Mouse (Mus musculus): ENCODE measurements around the gene Ablim2. TPM values are rescaled to one million over a fixed set of nuclear protein-coding genes. Genes with fewer than 3 reads are reported as not detected.

The Ablim2 gene
- polyA plus RNA-seq, 1 experiment from 2014 or later, result 0.40 TPM

- whole genome bisulfite sequencing (ENCODE audit: missing documents), result 89% methylated on average over 12 of the region's 12 CpGs
- H3K4me3 ChIP-seq (ENCODE audit: inconsistent target), result no peak overlapping the region
- H3K36me3 ChIP-seq (ENCODE audit: inconsistent target), result no peaks in the 10 kb centered on the region
- H3K79me2 ChIP-seq (ENCODE audit: inconsistent target), result no peaks in the 10 kb centered on the region
- H3K27ac ChIP-seq, result no peak overlapping the region
Observed at GRCm38 (mm10) chr5:35925171-35925634, 167.5 kb downstream of the Ablim2 start.

- Histone ChIP-seq H3K36me3 (ENCODE audit: inconsistent target) (no peaks in the 10 kb centered on the region), H3K79me2 (ENCODE audit: inconsistent target) (no peaks in the 10 kb centered on the region), H3K27ac (no peak overlapping the region), H3K4me3 (ENCODE audit: inconsistent target) (no peak overlapping the region)
- 90% methylated on average over 5 of the region's 8 CpGs for WGBS (ENCODE audit: missing documents)
Observed at GRCm38 (mm10) chr5:35926511-35926910, 168.8 kb downstream of the Ablim2 start.

GRCm38 (mm10) chr5:35931296-35931695 lies 173.6 kb downstream of the Ablim2 start:
- WGBS (ENCODE audit: missing documents), result 85% methylated on average over 5 of the region's 5 CpGs

GRCm38 (mm10) chr5:35933059-35933458 lies 175.4 kb downstream of the Ablim2 start:
- Histone ChIP-seq H3K79me2 (ENCODE audit: inconsistent target) (no peaks in the 10 kb centered on the region), H3K27ac (no peak overlapping the region), H3K36me3 (ENCODE audit: inconsistent target) (no peaks in the 10 kb centered on the region), H3K4me3 (ENCODE audit: inconsistent target) (no peak overlapping the region)
- WGBS (ENCODE audit: missing documents), result 92% methylated on average over 10 of the region's 10 CpGs

More at GRCm38 (mm10) chr5:35931296-35931695, 173.6 kb downstream of the Ablim2 start:
- H3K36me3 ChIP-seq (ENCODE audit: inconsistent target), result no peaks in the 10 kb centered on the region
- no peak overlapping the region for H3K27ac ChIP-seq
- H3K79me2 ChIP-seq (ENCODE audit: inconsistent target), result no peaks in the 10 kb centered on the region
- no peak overlapping the region for H3K4me3 ChIP-seq (ENCODE audit: inconsistent target)

Other genes starting within 250 kb of the Ablim2 start
- not detected in 3 replicates for gene Cpz, start 232.2 kb upstream of the Ablim2 start, polyA plus RNA-seq (2018)
- 1.7 to 3.3 TPM (median 3.0 TPM) in 3 replicates for gene Trmt44, start 182.8 kb upstream of the Ablim2 start, polyA plus RNA-seq (2018)
- 41.0 to 123 TPM (median 75.8 TPM) in 3 replicates for gene Acox3, start 174.8 kb upstream of the Ablim2 start, polyA plus RNA-seq (2018)
- gene Htra3, start 78.1 kb upstream of the Ablim2 start, polyA plus RNA-seq (2018), result 0.17 to 0.36 TPM (median 0.26 TPM) in 3 replicates
- gene Sh3tc1, start 17.9 kb upstream of the Ablim2 start, polyA plus RNA-seq (2018), result 11.5 to 20.1 TPM (median 15.4 TPM) in 3 replicates
- gene Afap1, start 135.4 kb downstream of the Ablim2 start, polyA plus RNA-seq (2018), result 0.36 to 0.86 TPM (median 0.67 TPM) in 3 replicates